In genomic region chr7:114116711-114117351, GRCm38 (mm10) we compare ENCODE assay signal across 8 mouse cellular contexts. TPM values are rescaled to one million over a fixed set of nuclear protein-coding genes. Genes with fewer than 3 reads are reported as not detected.
DNase-seq lines count a peak whose midpoint lies in the region; ATAC-seq lines count a peak whose summit lies in the region.

No protein-coding gene starts in this region.

- H3K9ac ChIP-seq in hindbrain, embryonic 16.5 days (ENCODE audit: low read depth, low read length), result peak overlapping the region; percentile 91
- H3K9ac ChIP-seq in liver, embryonic 11.5 days (ENCODE audit: low read depth, low read length), result peak overlapping the region; percentile 79
- H3K9ac ChIP-seq in stomach, embryonic 16.5 days (ENCODE audit: low read length), result peak overlapping the region; percentile 90

- H3K27ac ChIP-seq in hindbrain, embryonic 16.5 days (ENCODE audit: low read depth, low read length), result peak overlapping the region; percentile 90
- H3K27ac ChIP-seq in liver, embryonic 11.5 days (ENCODE audit: low read depth, low read length), result peak overlapping the region; percentile 91
- peak overlapping the region; percentile 94 for H3K27ac ChIP-seq in stomach, embryonic 16.5 days (ENCODE audit: low read length)

- peaks cover 2% of the 10 kb centered on the region; the same call in 1 of the 2 replicates for H3K4me1 ChIP-seq in erythroblast, embryonic 14.5 days (ENCODE audit: control insufficient read depth)
- peaks cover 14% of the 10 kb centered on the region for H3K4me1 ChIP-seq in hindbrain, embryonic 16.5 days (ENCODE audit: control insufficient read depth, insufficient read depth, low read depth, low read length)
- peaks cover 8% of the 10 kb centered on the region for H3K4me1 ChIP-seq in liver, embryonic 11.5 days (replicated peaks; ENCODE audit: control insufficient read depth, insufficient read depth, low read length)
- H3K4me1 ChIP-seq in stomach, embryonic 16.5 days (ENCODE audit: control insufficient read depth, insufficient read depth, low read length), result peaks cover 9% of the 10 kb centered on the region

- ATAC-seq in erythroblast, adult 5-6 weeks (replicated peaks; ENCODE audit: low FRiP score, poor library complexity, severe bottlenecking), result no peak
- ATAC-seq in hindbrain, embryonic 16.5 days, result peak; percentile 70
- peak; percentile 83 for ATAC-seq in liver, embryonic 11.5 days (replicated peaks; ENCODE audit: low FRiP score)
- ATAC-seq in stomach, embryonic 16.5 days (ENCODE audit: insufficient read depth, low FRiP score), result peak; percentile 87

- under 1% methylated on average over 65 of the region's 74 CpGs for WGBS in hindbrain, embryonic 16.5 days
- under 1% methylated on average over 71 of the region's 74 CpGs for WGBS in liver, embryonic 11.5 days
- WGBS in stomach, embryonic 16.5 days, result under 1% methylated on average over 66 of the region's 74 CpGs

- peaks cover 41% of the 10 kb centered on the region for H3K27me3 ChIP-seq in erythroblast, embryonic 14.5 days (ENCODE audit: control insufficient read depth)
- H3K27me3 ChIP-seq in hindbrain, embryonic 16.5 days (replicated peaks; ENCODE audit: control insufficient read depth, insufficient read depth, low read length), result no peaks in the 10 kb centered on the region
- peaks cover 7% of the 10 kb centered on the region; the same call in 1 of the 2 replicates for H3K27me3 ChIP-seq in liver, embryonic 11.5 days (replicated peaks; ENCODE audit: control insufficient read depth, insufficient read depth, low read length)
- no peaks in the 10 kb centered on the region for H3K27me3 ChIP-seq in stomach, embryonic 16.5 days (ENCODE audit: control insufficient read depth, insufficient read depth, low read length)

- peak overlapping the region; percentile 86 for H3K4me2 ChIP-seq in hindbrain, embryonic 16.5 days (ENCODE audit: low read length)
- peak overlapping the region; percentile 86 for H3K4me2 ChIP-seq in liver, embryonic 11.5 days
- peak overlapping the region; percentile 85 for H3K4me2 ChIP-seq in stomach, embryonic 16.5 days (ENCODE audit: low read depth, low read length)

- peak overlapping the region; percentile 60 for H3K4me3 ChIP-seq in erythroblast, embryonic 14.5 days (replicated peaks)
- H3K4me3 ChIP-seq in hindbrain, embryonic 16.5 days (ENCODE audit: low read length), result peak overlapping the region; percentile 91
- peak overlapping the region; percentile 87 for H3K4me3 ChIP-seq in liver, embryonic 11.5 days (ENCODE audit: low read depth, low read length)
- H3K4me3 ChIP-seq in stomach, embryonic 16.5 days (replicated peaks; ENCODE audit: low read length), result peak overlapping the region; percentile 86

- H3K36me3 ChIP-seq in erythroblast, embryonic 14.5 days (ENCODE audit: control insufficient read depth), result no peaks in the 10 kb centered on the region
- H3K36me3 ChIP-seq in hindbrain, embryonic 16.5 days (ENCODE audit: control insufficient read depth, insufficient read depth, low read length), result no peaks in the 10 kb centered on the region
- H3K36me3 ChIP-seq in liver, embryonic 11.5 days (ENCODE audit: control insufficient read depth, insufficient read depth, low read length), result no peaks in the 10 kb centered on the region
- no peaks in the 10 kb centered on the region for H3K36me3 ChIP-seq in stomach, embryonic 16.5 days (ENCODE audit: control insufficient read depth, insufficient read depth, low read length)

- peak; percentile 36 for DNase-seq in cerebellum, adult 9-10 months
- DNase-seq in gastrocnemius, adult 8-10 months (ENCODE audit: low spot score in 2 of 2), result peak; percentile 33 to 57
- peak; percentile 77 for DNase-seq in liver, embryonic 11.5 days (ENCODE audit: low spot score)
- peak; percentile 60 for DNase-seq in naive thymus-derived CD4-positive, alpha-beta T cell, adult 2 months (ENCODE audit: low read depth)

- H3K9me3 ChIP-seq in erythroblast, embryonic 14.5 days (ENCODE audit: control insufficient read depth, low read length), result no peaks in the 10 kb centered on the region
- H3K9me3 ChIP-seq in hindbrain, embryonic 16.5 days (ENCODE audit: control insufficient read depth, low read length), result no peaks in the 10 kb centered on the region
- no peaks in the 10 kb centered on the region for H3K9me3 ChIP-seq in liver, embryonic 11.5 days (ENCODE audit: control insufficient read depth, low read length)
- H3K9me3 ChIP-seq in stomach, embryonic 16.5 days (replicated peaks; ENCODE audit: control insufficient read depth, low read length), result no peaks in the 10 kb centered on the region

RNA-seq across cellular contexts. Expression of gene Rras2, which starts 0.8 kb away (rescaled TPM):
- polyA plus RNA-seq in erythroblast, embryonic 14.5 days (2012), result 0.02 TPM in 1 of 2 replicates, not detected in the other
- total RNA-seq in erythroblast, adult 5-6 weeks (2015; ENCODE audit: low replicate concordance), result 2.9 and 3.7 TPM in 2 replicates
- 2.0 TPM in 1 of 2 replicates, not detected in the other for total RNA-seq in erythroblast, adult 5-6 weeks (2017; ENCODE audit: low replicate concordance)
- 10 to 100 TPM; 12.4 to 15.0 (median 13.6) TPM for total RNA-seq in gastrocnemius, adult 8-10 months (2022)
- polyA plus RNA-seq in hindbrain, embryonic 16.5 days (2015; fragmentation: Nextera tagmentation; extraction: Ambion mirVana), result 18.3 and 19.6 TPM in 2 replicates
- polyA plus RNA-seq in liver, embryonic 11.5 days (2014; fragmentation: Nextera tagmentation; extraction: Ambion mirVana), result 20.1 and 20.4 TPM in 2 replicates
- polyA plus RNA-seq in stomach, embryonic 16.5 days (2015; fragmentation: Nextera tagmentation; extraction: Ambion mirVana), result 19.5 and 22.9 TPM in 2 replicates

Comparison
In these comparisons a context has a peak if more than half of its experiments do, and no peak if none do; other contexts are left out.
1. RNA of gene Rras2, which starts 0.8 kb away (polyA plus RNA-seq): 19.5 to 22.9 TPM in stomach, embryonic 16.5 days, 20.1 to 20.4 TPM in liver, embryonic 11.5 days and 18.3 to 19.6 TPM in hindbrain, embryonic 16.5 days; 0.02 TPM in erythroblast, embryonic 14.5 days; every median in the first group is over 10 times any median in the second.
2. Peak in every context shown above with its lines, with median percentiles within 50 percentile points of each other: H3K4me3 ChIP-seq, DNase-seq, H3K27ac ChIP-seq, H3K4me2 ChIP-seq and H3K9ac ChIP-seq.